Mouse (Mus musculus): ENCODE data around the gene Bach2. TPM values are rescaled to one million over a fixed set of nuclear protein-coding genes. Genes with fewer than 3 reads are reported as not detected.

Bach2 gene
- polyA plus RNA-seq, 1 experiment from 2014 or later, result 1.8 TPM

- no peak for ATAC-seq
- H3K4me2 ChIP-seq, result no peak overlapping the region
- no peaks in the 10 kb centered on the region for H3K9me3 ChIP-seq (replicated peaks)
- H3K4me3 ChIP-seq, result no peak overlapping the region
- H3K9ac ChIP-seq, result no peak overlapping the region
- no peaks in the 10 kb centered on the region for H3K27me3 ChIP-seq (replicated peaks)
- WGBS (ENCODE audit: insufficient replicate concordance), result 59% methylated on average over 11 of the region's 11 CpGs
- no peaks in the 10 kb centered on the region for H3K36me3 ChIP-seq
- no peak overlapping the region for H3K27ac ChIP-seq
- H3K4me1 ChIP-seq, result no peaks in the 10 kb centered on the region
These were observed 265.6 kb downstream of the Bach2 start for GRCm38 (mm10) chr4:32504236-32504635.

- Histone ChIP-seq H3K9me3 (replicated peaks) (no peaks in the 10 kb centered on the region), H3K9ac (no peak overlapping the region), H3K4me2 (no peak overlapping the region), H3K36me3 (no peaks in the 10 kb centered on the region), H3K4me1 (no peaks in the 10 kb centered on the region), H3K4me3 (no peak overlapping the region), H3K27ac (no peak overlapping the region), H3K27me3 (replicated peaks) (no peaks in the 10 kb centered on the region)
- 77% methylated on average over 7 of the region's 7 CpGs for WGBS (ENCODE audit: insufficient replicate concordance)
- ATAC-seq, result no peak
These were observed 267.8 kb downstream of the Bach2 start for GRCm38 (mm10) chr4:32506306-32506808.

- ATAC-seq, result no peak
- WGBS (ENCODE audit: insufficient replicate concordance), result 60% methylated on average over 6 of the region's 6 CpGs
- H3K27ac ChIP-seq, result no peak overlapping the region
These were observed 268.4 kb downstream of the Bach2 start for GRCm38 (mm10) chr4:32507041-32507440.

GRCm38 (mm10) chr4:32508572-32508971, 270.0 kb downstream of the Bach2 start:
- Histone ChIP-seq H3K4me1 (no peaks in the 10 kb centered on the region), H3K4me2 (no peak overlapping the region), H3K36me3 (no peaks in the 10 kb centered on the region), H3K27me3 (replicated peaks) (no peaks in the 10 kb centered on the region), H3K4me3 (no peak overlapping the region), H3K27ac (no peak overlapping the region), H3K9me3 (replicated peaks) (no peaks in the 10 kb centered on the region), H3K9ac (no peak overlapping the region)
- no peak for ATAC-seq
- 64% methylated on average over 2 of the region's 2 CpGs for WGBS (ENCODE audit: insufficient replicate concordance)

More at GRCm38 (mm10) chr4:32507041-32507440, 268.4 kb downstream of the Bach2 start:
- no peaks in the 10 kb centered on the region for H3K9me3 ChIP-seq (replicated peaks)
- H3K4me3 ChIP-seq, result no peak overlapping the region
- H3K9ac ChIP-seq, result no peak overlapping the region
- no peaks in the 10 kb centered on the region for H3K27me3 ChIP-seq (replicated peaks)
- H3K36me3 ChIP-seq, result no peaks in the 10 kb centered on the region
- no peak overlapping the region for H3K4me2 ChIP-seq
- H3K4me1 ChIP-seq, result no peaks in the 10 kb centered on the region

GRCm38 (mm10) chr4:32508996-32509395, 270.4 kb downstream of the Bach2 start:
- 57% methylated on average over 8 of the region's 8 CpGs for WGBS (ENCODE audit: insufficient replicate concordance)
- H3K27ac ChIP-seq, result no peak overlapping the region
- H3K27me3 ChIP-seq (replicated peaks), result no peaks in the 10 kb centered on the region
- H3K36me3 ChIP-seq, result no peaks in the 10 kb centered on the region
- H3K9me3 ChIP-seq (replicated peaks), result no peaks in the 10 kb centered on the region
- no peaks in the 10 kb centered on the region for H3K4me1 ChIP-seq
- H3K4me3 ChIP-seq, result no peak overlapping the region
- ATAC-seq, result no peak
- H3K9ac ChIP-seq, result no peak overlapping the region
- H3K4me2 ChIP-seq, result no peak overlapping the region

- Histone ChIP-seq H3K36me3 (no peaks in the 10 kb centered on the region), H3K27ac (no peak overlapping the region), H3K4me2 (no peak overlapping the region), H3K9me3 (replicated peaks) (no peaks in the 10 kb centered on the region), H3K4me3 (no peak overlapping the region), H3K4me1 (no peaks in the 10 kb centered on the region), H3K27me3 (replicated peaks) (no peaks in the 10 kb centered on the region), H3K9ac (no peak overlapping the region)
- no peak for ATAC-seq
- WGBS (ENCODE audit: insufficient replicate concordance), result 72% methylated on average over 9 of the region's 9 CpGs
These were observed 271.4 kb downstream of the Bach2 start for GRCm38 (mm10) chr4:32509832-32510612.

GRCm38 (mm10) chr4:32510940-32511339, 272.3 kb downstream of the Bach2 start:
- no peak overlapping the region for H3K27ac ChIP-seq
- no peak overlapping the region for H3K4me3 ChIP-seq
- H3K9ac ChIP-seq, result no peak overlapping the region
- no peak for ATAC-seq
- H3K4me1 ChIP-seq, result no peaks in the 10 kb centered on the region
- H3K27me3 ChIP-seq (replicated peaks), result no peaks in the 10 kb centered on the region
- H3K4me2 ChIP-seq, result no peak overlapping the region
- no peaks in the 10 kb centered on the region for H3K36me3 ChIP-seq
- WGBS (ENCODE audit: insufficient replicate concordance), result 65% methylated on average over 7 of the region's 7 CpGs
- H3K9me3 ChIP-seq (replicated peaks), result no peaks in the 10 kb centered on the region

GRCm38 (mm10) chr4:32516126-32516525, 277.5 kb downstream of the Bach2 start:
- Histone ChIP-seq H3K4me2 (no peak overlapping the region), H3K27me3 (replicated peaks) (no peaks in the 10 kb centered on the region), H3K36me3 (no peaks in the 10 kb centered on the region), H3K9ac (no peak overlapping the region), H3K4me1 (peaks cover 2% of the 10 kb centered on the region; the same call in 1 of the 2 replicates), H3K27ac (no peak overlapping the region), H3K4me3 (no peak overlapping the region), H3K9me3 (replicated peaks) (no peaks in the 10 kb centered on the region)
- 73% methylated on average over 8 of the region's 8 CpGs for WGBS (ENCODE audit: insufficient replicate concordance)
- no peak for ATAC-seq

GRCm38 (mm10) chr4:32518842-32519578, 280.4 kb downstream of the Bach2 start:
- WGBS (ENCODE audit: insufficient replicate concordance), result 42% methylated on average over 6 of the region's 6 CpGs
- no peaks in the 10 kb centered on the region for H3K9me3 ChIP-seq (replicated peaks)
- no peak for ATAC-seq
- H3K36me3 ChIP-seq, result no peaks in the 10 kb centered on the region
- H3K4me1 ChIP-seq, result peaks cover 9% of the 10 kb centered on the region; the same call in 1 of the 2 replicates
- H3K27ac ChIP-seq, result no peak overlapping the region
- H3K4me2 ChIP-seq, result no peak overlapping the region
- no peaks in the 10 kb centered on the region for H3K27me3 ChIP-seq (replicated peaks)
- no peak overlapping the region for H3K9ac ChIP-seq
- no peak overlapping the region for H3K4me3 ChIP-seq

GRCm38 (mm10) chr4:32520628-32521360, 282.2 kb downstream of the Bach2 start:
- Histone ChIP-seq H3K27ac (no peak overlapping the region), H3K4me1 (peaks cover 9% of the 10 kb centered on the region; the same call in 1 of the 2 replicates), H3K4me2 (no peak overlapping the region), H3K9ac (no peak overlapping the region), H3K4me3 (no peak overlapping the region), H3K9me3 (replicated peaks) (no peaks in the 10 kb centered on the region), H3K27me3 (replicated peaks) (no peaks in the 10 kb centered on the region), H3K36me3 (no peaks in the 10 kb centered on the region)
- WGBS (ENCODE audit: insufficient replicate concordance), result 63% methylated on average over 18 of the region's 18 CpGs
- no peak for ATAC-seq

- no peak overlapping the region for H3K4me3 ChIP-seq
- no peaks in the 10 kb centered on the region for H3K36me3 ChIP-seq
- no peak for ATAC-seq
- WGBS (ENCODE audit: insufficient replicate concordance), result 64% methylated on average over 6 of the region's 6 CpGs
- H3K4me2 ChIP-seq, result no peak overlapping the region
- no peaks in the 10 kb centered on the region for H3K9me3 ChIP-seq (replicated peaks)
- H3K27ac ChIP-seq, result no peak overlapping the region
- H3K4me1 ChIP-seq, result peaks cover 9% of the 10 kb centered on the region; the same call in 1 of the 2 replicates
- H3K9ac ChIP-seq, result no peak overlapping the region
- no peaks in the 10 kb centered on the region for H3K27me3 ChIP-seq (replicated peaks)
These were observed 282.7 kb downstream of the Bach2 start for GRCm38 (mm10) chr4:32521361-32521740.

- Histone ChIP-seq H3K4me2 (no peak overlapping the region), H3K9me3 (replicated peaks) (no peaks in the 10 kb centered on the region), H3K4me3 (no peak overlapping the region), H3K4me1 (peaks cover 9% of the 10 kb centered on the region; the same call in 1 of the 2 replicates), H3K9ac (no peak overlapping the region), H3K27me3 (replicated peaks) (no peaks in the 10 kb centered on the region), H3K27ac (no peak overlapping the region), H3K36me3 (no peaks in the 10 kb centered on the region)
- WGBS (ENCODE audit: insufficient replicate concordance), result 49% methylated on average over 2 of the region's 2 CpGs
- no peak for ATAC-seq
These were observed 283.4 kb downstream of the Bach2 start for GRCm38 (mm10) chr4:32522013-32522412.
